Mouse (Mus musculus): Measurements from ENCODE around the gene Ckap2l.

Ckap2l gene

DNA sequence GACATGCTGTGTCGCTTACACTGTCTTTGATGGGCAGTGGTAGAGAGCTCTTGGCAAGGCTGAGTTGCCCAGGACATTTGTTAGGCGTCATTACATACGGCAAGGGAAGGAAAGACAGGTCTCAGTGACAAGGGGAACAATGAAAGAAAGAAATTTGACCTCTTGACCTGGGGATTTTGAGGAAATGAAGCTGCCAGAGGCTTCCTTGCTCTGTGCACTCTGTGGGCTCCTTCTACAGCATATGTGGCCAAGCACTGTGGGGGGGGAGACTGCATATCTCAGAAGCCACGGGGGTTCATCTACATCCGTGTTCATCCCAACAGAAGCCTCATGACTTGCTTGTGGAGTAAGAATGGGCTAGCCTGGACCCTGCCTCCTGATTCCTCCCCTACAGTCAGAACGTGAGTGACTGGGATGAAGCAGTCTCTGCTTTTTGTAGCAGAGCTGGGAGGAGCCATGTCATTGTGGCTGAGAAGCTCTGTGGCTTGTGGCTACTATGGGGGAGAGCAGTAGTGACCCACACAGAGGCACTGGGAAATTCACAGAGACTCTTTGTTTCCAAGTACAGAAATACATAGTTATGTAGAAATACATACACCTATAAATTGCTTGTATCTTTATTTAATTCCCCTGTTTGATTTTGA lies 35.7 kb downstream of the Ckap2l start:
- DNase-seq = no peak

DNA sequence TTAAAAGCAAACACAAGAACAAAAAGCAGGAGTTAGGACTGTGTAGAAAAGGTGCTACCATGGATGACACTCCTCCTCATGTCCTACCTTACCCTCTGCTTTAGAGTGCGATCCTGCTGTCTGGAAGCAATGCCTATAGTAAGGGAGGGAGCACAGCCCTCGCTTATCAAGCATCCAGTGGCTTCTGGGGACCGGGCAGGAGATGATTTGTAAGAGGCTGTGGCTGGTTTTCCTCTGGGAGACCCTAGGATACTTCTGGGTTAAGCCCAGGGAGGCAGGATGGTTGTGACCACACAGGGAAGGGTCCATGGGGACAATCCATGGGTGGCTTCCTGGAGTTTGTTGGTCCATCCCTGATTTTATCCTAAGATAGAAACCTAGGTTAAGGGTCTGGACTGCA lies 36.4 kb downstream of the Ckap2l start:
- no peak for DNase-seq

DNA sequence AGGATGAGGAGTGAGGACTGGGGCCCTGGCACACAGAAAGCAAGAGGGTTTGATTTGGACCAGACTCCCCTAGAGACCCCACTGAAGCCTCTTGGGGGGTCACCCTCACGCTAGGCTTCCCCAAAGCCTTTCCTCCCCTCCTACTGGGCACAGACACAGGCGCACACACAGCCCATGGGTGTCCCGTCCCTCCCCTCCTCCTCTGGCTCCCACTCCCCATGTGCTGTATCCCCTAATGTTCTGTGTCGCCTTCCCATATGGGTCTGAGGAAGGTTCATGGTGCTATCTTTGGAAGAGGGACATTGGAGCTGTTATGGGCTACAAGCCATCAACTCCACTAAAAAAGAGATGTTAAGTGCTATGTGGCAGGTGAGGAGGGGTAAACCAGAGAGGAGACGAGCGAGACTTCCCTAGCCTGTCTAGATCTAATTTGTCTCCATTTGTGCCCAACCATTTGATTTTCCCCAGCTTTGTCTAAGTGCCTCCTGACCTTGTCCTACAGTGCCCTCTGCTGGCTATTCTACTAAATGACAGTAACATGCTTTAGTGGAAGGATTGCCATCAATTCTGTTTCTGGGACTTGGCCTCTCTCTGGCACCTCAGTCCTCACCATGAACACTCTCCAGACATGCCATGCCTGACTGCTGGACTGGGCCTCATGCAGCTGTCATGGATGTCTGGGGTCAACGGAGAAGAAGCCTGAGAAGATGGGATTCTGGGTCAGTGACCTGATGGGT lies 38.4 kb downstream of the Ckap2l start:
- DNase-seq = peak in 1 of 2 experiments; percentile 53

DNA sequence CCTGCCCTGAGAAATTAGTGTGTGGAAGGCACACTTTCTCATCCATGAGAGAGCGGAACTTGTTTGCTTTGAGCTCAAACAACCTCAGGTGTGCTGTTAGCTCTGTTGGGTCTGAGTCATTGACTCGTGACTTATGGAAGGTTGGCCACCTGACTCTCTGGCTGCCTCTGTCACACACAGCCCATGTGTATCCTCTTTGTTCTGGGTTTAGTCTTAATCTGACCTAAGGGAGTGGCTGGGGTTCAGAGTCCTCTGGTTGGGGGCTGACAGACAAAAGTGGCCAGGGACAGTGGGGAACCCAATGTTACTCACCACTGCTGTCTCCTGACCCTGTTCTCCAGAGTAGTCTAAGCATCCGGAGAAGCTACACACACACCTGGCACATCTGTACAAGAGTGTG lies 39.0 kb downstream of the Ckap2l start:
- no peak for DNase-seq

DNA sequence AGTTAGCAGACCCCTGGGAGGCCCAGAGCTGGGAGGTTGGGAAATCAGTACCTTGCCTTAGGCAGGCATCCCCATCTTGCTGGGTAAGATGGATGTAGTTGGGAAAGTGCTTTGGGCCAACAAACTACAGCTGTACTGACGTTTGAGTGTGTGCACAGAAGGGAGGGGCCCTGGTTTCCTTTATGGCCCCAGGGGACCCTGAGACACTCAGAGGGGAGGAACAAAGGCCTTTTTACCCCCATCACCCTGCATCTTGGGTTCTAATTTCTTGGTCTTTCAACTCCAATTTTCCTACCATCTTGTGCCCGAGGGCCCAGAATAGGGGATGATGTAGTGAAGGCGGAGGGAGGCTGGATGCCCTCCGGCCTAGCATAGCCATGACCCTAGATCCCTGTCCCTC lies 41.0 kb downstream of the Ckap2l start:
- DNase-seq = peak; percentile 26 to 34

DNA sequence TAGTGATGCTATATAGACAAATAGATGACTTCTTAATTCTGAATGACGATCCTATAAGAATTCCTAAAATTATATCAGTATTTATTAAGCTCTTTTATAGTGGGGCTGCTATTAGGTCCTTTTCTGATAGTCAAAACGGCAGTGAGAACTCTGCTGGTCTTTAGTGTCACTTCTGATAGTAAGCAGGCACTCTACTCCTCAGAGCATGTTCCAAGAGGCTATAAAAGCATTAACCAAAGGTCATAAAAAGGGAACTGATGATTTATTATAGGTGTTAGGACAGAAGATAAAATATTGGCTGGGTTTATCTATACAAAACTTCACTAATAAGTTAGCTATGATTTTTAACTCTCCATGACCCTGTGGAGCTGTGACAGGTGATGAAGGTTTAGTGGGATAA lies 42.9 kb downstream of the Ckap2l start:
- DNase-seq = no peak

DNA sequence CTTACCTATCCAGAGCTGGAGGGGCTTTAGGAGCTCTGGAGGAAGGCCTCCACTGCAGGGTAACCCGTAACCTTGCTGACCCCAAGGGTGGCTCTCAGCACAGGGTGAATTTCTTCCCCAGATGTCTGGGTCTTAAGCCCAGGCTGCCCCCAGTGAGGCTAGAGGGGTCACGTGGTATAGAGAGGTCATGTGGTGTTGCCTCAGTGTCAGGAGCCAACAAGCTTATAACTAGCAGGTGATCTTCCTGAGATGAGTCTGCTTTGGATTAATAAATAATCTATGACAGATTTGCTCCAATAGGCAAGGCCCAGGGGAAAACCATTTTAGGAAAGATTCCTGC lies 43.4 kb downstream of the Ckap2l start:
- no peak for DNase-seq

DNA sequence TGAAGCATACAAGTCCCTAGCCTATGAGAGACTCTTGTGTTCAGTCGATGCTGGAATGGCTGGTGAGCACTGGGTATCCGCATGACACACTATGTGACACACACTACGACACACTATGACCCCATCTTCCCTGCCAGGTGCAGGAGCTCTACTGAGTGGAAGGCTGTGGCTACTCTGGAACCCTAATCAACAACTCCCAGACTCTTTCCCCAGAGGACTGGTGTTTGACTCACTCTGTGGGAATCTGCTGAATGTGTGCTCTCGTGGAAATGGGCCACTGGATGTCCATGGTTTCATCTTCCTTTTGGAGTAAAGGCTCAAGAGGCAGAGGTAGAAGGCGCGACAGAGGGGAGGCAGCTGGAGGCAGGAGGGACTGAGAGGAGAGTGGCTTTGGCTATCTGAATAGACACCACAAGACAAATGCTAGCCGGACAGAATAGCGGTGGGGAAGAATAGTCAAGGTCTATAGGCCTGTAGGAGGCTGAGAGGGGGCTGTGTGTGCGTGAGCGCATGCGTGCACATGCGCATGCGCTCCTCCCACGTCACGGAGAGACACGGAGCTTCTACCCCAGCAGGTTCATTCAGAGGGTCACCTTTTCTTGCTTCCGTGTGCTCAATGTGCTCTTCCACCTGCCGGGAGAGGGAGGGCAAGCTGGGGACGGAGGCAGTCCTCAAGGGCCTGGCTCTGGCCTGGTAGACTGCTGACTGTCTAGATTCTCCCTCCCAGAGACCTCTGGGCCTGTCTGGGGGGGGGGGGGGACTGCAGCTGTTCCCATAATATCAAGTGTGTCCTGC lies 44.0 kb downstream of the Ckap2l start:
- DNase-seq = no peak

DNA sequence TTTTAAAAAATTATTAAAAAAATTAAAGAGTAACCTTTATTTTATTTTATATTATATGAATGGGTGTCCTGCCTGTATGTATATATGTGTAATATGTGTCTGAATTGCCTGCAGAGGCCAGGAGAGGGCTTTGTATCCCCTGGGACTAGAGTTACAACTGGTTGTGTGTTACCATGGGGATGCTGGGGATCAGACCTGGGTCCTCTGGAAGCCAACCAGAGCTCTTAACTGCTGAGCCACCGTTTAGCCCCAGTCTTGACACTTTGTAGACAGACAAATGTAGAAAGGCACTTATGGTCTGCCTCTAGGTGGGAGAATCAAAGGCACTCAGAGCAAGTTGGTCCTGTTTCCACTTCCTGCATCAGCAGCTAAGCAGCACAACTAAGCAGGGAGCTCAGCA lies 47.7 kb downstream of the Ckap2l start:
- DNase-seq = no peak

DNA sequence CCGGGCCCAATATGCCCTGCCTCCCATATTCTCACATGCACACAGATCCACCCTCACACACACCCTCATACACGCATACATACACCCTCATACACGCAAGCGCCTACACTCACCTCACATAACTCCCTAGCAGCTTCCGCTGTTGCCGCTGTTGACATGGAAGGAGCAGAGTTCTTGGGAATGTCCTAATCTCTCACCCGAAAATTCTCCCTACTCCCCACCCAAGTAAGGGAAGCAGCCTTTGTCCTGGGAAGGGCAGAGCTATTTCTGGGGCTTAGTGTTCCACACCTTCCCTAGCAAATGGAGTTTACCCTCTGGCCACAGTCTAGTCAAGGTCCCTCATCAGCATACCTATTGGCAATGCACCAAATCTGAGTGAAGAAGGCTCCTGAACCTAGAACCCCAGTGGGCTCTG lies 49.3 kb downstream of the Ckap2l start:
- DNase-seq = no peak

DNA sequence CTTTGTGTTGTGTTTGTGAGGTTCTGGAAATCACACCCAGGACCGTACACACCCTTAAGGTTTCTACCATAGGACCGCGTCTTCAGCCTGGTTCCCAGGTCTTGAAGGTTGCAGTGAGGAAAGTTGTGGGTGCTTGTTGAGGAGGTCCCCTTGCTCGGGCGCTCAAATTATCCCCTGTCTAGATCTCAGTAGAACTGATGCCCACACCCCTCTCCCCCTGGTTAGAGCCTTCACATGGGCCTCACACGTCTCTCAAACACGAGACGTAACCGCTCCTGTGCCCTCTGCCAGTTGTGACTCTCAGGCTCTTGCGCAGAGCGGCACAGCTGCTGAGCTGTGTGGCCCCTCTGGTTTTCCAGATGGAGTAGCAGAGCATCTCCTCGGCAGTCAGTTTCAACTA lies 50.1 kb downstream of the Ckap2l start:
- no peak for DNase-seq

DNA sequence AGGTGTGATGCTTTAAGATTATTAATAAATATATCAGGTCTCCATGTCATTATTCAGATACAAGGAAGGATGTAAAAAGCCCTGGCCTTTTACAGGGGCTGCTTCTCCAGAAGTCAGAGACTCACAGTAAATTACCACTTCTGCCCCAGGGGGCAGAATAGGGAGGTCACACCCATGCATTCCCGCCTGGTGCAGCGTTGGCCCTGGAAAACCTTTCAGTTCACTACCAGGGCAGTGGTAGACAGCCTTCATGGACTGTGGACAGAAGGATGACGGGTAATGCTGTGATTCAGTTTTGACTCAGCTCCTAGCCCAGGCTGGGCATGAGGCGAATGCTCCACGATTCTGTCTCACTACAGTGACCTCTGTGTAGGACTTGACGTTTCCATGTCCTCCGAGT lies 50.6 kb downstream of the Ckap2l start:
- DNase-seq = no peak

DNA sequence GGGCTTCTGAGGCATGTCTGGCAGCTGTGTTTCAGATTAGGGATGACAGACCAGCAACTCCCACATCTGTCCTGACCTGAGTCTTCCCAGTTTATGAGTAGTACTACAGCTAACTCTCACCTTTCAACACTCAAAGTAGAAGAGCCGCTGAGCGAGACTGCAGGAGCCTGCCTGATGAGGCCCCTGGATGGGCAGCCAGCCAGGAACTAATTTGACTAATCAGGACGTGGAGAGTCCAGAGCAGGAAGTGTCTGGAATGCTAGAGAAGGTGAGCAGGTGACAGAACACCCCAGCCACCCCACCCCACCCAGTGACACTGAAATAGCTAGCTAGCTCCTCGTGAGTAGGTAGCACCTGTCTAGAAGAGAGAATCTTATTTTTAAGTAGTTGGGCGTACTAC lies 51.4 kb downstream of the Ckap2l start:
- no peak for DNase-seq

DNA sequence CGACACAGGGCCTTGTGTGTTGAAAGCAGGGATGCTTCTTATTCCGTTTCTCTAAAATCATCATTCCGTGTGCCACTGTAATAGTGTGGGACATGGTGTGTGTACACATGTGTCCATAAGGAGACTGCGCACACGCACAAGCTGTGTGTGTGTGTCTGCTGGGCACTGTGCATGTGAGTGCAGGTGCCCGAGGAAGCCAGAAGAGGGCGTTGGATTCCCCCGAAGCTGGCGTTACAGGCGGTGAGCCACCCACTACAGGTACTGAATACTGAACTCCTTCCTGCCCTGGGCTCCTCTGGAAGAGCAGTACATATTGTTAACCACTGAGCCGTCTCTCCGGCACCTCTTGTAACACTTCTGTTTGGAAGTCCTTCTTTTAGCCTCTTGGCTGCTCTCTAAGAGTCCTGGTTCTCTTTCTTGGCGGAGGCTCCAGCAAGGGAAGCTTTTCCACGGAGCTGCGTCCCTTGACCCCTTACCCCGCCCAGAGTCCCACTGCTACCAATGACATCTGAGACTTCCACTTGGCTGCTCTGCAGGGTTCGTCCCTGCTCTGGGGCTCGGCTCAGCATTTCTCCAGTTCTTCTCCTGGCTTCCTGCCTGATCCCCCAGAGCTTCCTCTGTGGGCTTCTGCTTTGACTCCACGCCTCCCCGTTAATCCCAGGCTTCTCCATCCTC lies 52.4 kb downstream of the Ckap2l start:
- DNase-seq = no peak

DNA sequence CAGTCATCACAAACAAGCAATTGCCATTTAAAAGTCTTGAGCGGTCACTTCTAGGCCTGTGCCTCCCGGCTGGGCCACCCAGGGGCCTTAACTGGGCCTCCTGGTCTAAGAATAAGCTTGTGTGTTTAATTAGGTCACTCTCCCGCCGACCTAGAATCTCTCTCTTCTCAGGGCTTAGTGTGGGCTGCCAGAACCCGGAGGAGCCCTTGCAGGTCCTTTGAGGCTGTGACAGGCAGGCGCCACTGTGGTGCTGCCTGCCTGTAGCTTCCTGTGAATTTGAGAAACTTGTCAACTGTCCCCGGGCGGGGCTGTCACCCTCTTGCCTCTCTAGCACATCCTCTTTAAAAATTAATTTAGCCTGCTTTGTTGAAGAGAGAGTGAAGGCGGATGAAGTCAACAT lies 53.2 kb downstream of the Ckap2l start:
- DNase-seq = no peak

DNA sequence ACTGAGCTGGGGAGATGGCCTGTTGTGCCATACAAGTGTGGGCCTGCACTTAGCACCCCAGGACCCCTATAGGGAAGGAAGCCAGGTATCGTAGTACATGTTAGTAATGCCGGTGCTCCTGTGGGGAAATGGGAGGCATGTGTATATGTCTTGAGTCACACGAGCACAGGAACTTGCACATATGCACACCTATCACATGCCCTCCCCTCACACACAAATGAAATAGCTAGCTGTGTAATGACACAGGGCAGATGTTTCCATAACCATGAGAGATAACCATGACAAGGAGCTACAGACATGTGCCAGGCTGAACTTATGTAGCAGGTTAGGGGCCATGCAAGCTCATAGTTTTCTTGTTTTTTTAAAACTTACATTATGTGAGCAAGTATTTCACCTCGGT lies 54.0 kb downstream of the Ckap2l start:
- DNase-seq = no peak

DNA sequence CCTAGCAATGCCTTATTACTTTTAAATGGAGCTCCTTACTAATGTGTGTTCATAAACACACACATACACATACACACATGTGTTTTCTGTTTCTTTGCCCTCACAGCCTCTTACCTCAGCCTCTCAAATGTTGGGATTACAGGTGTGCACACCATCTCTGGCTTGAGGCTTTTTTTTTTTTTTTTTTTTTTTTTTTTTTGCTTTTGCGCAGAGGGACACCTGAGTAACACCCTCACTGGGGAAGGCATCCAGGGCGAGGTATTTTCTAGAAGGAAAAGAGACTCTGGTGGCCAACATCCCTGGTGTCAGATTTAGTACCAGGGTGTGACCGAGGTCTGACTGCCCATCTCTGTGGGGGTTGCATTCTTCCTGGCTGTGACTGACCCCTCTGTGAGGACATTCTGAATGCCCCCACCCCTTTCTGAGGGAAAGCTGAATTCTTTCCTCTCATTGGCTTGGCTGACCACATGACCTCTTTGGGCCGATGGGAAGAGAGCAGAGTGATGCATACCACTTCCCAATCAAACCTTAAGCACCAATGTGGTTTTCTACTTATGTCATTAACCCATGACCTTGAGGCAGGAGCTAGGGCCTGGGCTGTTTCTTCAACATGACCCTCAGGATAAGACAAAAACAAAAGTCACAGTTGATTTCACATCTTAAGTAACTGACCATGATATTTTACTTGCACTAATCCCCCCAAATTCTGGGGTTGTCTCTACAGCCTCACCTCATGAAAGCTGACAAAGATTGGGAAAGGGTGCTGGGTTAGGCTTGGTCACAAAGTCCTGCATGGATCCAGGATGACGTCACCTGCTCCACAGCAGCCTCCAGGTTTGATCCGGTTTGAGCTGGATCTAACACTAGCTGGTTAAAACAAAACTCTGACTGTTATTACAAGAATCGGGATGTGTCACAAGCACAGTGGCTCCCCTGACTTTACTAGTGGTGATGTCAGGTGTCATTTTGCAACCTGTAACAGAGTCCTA lies 54.9 kb downstream of the Ckap2l start:
- no peak for DNase-seq

DNA sequence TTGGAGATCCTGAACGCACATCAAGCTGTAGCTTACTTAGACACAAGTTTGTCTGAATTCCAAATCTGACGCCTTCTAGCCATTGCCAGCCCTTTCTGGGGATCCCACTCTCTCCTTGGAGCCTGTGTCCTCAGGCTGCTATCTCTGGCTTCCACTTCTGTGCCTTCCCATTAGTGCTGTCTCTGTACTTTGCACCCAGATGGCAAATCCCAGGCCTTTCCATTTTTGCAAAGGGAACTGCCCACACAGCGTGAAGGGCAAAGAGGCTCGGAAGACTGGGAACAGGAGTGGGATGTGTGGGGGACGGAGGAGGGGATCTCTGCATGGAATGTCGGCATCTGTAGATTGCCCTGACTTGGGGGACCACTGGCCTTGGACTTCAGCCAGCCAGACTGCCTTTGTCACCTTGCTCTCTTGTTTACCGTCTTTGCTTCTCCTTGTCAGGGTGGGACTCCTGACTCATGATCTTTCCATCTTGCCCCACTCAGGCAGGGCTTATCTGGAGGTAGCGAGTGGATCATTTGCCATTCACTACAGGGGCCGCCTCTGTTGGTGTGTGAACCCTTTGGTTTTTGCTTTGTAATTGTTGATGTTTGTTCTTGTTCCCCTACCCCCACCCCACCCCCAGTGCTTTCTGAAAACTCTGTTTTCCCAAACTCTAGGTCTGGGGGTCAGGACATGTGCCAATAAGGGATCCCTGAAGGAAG lies 56.1 kb downstream of the Ckap2l start:
- no peak for DNase-seq

DNA sequence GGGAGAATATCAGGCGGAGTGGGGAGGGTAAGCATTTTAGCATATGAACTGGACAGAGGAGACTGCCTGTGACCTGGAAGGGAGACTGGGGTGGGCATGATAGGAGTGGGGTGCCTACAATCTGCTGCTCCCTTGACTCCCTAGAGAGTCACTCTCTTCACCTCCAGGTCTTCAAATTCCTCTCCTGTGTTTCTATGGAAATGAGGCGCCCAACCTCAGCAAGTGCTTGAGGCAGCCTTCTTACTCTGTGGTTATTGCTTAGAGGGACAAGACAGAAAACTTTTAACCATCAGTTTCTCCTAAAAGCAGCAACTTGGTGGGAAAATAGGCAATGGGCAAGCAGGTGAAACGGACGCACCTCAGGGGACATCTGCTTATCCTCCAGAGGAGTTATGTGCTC lies 60.5 kb downstream of the Ckap2l start:
- no peak for DNase-seq

DNA sequence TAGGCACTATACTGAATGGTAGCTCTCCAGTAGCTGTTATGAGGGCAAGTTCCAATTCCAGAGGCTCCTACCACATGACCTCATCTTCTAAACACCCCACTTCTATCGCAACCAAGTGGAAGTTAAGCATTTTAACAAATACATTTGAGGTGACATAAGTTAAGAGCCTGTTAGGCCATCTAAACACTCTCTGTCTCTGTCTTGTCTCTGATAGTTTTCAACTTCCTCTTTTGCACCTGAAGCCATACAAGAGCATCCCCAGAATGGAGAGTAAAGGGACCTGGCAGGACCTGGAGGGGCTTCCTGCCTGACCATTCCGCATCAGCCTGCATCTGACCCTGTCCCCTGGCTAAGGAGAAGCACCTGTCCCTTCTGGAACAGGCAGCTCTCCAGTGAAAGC lies 62.3 kb downstream of the Ckap2l start:
- no peak for DNase-seq

DNA sequence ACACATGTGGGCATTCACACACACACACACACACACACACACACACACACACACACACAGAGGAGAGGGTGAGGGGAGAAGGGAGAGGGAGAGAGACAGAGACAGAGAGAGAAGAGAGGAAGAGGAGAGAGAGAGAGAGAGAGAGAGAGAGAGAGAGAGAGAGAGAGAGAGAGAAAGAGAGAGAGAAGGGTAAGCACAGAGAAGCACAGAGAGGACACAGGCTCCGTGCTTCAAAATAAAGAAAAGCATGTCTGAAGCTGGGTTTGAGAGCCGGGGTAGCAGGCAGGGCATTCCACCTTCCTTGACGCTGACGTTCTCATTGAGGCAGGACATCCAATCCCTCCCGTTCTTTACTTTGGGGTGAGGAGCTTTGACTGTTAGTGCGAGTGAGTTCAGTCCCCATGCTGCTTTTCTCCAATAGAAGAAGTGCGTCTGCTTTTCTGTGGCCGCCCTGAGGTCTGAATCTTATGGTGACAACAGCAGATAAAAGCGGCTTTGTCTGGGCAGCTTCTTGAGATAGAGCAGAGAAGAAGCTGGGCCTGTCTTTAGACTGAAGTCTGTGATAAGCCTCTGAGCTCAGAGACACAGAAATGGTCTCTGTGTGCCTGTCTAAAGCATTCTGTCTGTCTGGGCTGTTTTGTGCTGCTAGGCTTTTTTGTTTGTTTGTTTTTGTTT lies 63.1 kb downstream of the Ckap2l start:
- no peak for DNase-seq

All from spleen, adult 18-20 months (tissue).